Mouse (Mus musculus) ovary, postnatal 36 days (tissue): ENCODE results near the gene Tmem208.

Source experiments
- DNase-seq: peaks from one replicate; pipeline ENCODE4 v3.0.0; 2022; ENCODE audit warnings: low spot score, mixed read lengths

Gene Tmem208

DNA sequence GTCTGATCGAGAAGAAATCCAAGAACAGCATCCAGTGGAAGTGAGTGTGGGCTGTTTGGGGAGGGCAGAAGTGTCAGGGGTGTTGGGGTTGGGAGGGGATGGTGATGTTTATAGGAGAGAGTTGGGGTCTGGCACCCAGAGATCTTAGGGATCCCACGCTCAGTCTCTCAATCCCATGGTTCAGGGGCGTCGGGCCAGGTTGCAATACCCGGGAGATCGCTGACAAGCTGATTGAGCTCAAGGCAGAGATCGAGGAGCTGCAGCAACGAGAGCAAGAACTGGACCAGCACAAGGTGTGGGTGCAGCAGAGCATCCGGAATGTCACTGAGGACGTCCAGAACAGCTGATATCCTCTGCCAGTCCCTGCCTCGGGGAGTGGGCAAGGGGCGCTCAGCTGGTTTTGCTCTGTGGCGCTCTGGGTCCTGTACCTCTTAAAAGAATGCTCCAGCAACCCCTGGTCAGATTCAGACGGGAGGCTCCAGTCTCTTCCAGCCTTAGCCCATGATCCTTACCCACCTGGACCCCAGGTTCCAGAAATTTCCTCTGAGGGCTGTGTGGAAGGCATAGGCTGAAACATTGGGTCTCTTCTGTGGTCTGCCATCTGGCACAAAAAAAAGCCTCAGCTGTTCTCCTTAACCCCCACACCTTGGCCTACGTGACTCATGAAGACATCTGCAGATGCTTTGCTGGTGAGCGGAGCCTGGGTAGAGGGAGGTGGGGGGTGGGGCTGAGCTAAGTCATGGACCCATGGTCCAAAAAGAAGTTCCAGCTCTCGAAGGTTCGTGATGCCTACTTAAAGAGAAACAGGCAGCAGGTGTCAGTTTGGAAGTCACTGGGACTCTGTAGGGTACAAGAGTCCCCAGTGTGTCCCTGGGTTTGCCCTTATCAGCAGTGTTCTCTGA, 27.6 kb upstream of the Tmem208 start:
- DNase-seq: no peak

DNA sequence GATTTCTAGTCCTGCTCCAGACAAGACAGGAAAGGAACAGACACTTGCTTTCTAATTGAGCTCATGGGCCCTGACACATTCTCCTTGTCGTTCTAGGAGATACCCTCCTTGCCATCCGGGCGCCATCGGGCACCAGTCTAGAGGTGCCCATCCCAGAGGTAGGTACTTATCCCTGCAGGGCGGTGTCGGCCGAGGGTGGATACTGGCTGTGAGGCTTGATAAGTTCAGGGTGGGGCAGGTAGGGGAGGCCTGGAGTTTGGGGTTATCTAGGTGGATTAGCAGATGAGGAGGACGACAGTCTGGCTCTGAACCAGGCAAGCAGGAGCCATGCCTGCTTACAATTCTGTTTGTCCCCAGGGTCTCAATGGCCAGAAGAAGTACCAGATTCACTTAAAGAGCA, 26.2 kb upstream of the Tmem208 start:
- no peak for DNase-seq

DNA sequence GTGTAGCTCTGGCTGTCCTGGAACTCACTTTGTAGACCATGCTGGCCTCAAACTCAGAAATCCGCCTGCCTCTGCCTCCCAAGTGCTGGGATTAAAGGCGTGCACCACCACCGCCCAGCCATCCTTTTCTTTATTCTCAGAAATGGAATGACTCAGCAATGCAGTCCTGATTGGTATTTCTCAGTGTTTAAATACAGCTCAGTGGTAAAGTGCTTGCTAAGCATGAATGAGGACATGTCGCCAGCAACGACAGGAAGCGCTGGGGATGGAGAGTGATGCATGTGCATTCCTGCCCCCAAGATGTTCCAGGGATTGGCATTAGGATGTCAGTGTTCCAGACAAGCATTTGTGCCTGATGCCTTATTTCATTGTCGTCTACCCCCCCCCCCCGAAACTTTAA, 22.8 kb upstream of the Tmem208 start:
- no peak for DNase-seq

DNA sequence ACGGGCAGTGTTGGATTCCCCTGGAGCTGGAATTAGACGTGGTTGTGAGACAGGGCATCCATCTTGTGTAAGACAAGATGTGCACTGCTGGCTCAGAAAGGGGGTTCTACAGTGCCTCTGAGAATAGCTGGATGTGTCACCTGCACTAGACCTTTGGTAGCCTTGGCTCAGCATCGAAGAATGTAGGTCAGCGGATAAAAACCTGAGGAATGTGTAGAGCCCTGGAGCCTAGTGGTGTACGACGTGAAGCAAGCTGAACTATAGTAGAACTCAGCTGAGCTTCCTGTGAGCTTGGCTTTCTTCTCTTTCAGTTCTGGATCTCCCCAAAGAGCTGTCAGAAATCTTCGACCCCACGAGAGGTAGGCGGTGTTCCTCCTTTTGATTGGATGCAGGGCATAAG, 22.3 kb upstream of the Tmem208 start:
- DNase-seq: no peak

DNA sequence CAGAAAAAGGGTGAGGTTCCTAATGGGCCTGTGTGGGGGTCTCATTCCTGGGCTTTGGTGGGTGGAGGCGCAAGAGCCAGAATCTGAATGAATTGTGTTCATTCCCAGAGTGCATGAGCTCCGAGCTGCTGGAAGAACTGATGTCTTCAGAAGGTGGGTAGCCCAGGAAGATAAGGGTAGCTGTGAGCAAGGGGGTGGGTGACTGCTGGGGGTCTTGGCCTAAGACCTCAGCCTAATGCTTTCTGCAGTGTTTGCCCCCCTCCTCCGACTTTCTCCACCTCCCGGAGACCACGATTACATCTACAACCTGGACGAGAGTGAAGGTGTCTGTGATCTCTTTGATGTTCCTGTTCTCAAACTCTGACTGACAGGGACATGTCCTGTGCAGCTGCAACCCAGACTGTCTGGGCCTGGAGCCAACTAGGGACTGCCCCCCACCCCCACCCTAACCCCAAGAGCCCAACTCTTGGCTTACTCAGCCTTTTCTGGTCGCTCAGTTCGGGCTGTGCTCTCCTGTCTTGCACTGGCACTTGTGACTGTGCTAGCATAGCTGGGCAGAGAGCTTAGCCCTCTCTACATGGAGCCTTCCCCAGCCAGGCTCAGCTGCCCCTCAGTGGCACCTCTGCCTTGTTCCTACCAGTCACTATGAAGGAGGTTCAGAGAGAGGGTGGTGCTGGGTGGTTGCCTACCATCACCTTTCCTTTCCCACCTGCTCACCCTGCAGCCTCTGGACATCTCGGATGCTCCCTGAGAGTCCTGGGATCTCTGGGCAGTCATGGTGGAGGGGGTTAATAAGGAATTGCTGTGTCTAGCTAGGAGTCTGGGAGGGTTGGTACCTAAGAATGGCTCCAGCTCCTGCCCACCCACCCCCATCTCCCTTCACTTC, 21.6 kb upstream of the Tmem208 start:
- no peak for DNase-seq

DNA sequence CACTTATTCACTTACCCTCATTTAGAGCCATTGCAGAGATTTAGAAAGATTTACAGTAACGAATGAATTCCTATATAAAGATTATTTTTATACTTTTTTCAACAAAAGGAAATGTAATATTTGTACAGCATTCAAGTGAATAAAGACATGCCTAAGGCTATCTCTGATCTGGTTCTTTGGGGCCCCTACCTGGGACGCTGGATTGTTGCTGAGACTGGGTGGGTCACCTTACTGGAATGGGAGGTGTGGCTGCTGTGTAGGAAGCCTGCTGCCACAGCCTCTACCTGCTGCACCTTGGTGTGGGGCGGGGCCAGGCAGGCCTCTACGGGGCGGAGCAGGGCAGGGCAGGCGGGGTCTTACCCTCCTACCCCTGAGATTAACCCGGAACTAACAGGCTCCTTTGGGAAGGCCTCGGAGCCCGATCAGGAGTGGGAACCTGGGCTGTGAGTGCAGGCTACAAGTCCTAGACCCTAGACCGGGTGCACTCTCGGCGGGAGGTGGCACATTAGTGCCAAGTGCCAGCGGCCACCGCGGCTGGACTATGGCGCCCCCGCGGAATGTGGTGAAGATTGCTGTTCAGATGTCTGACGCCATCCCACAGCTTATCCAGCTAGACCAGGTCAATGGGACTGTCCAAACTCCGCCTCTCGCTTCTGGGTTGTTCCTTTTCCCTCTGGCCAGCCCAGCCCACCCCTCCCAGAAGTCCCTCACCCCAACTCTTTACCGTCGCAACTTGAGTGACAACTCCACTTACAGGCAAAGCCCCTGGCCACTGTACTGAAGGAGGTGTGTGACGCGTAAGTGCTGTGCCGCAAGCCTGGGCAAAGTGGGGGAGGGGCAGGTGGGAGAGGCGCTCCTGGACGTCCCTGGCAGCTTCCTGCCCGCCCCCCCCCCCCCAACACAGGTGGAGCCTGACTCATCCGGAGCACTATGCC, 20.7 kb upstream of the Tmem208 start, which contains the start of gene Elmo3:
TSS of gene Elmo3 (plus strand) at position 391 of the 935 bp plus-strand sequence.
- peak; percentile 68 for DNase-seq

DNA sequence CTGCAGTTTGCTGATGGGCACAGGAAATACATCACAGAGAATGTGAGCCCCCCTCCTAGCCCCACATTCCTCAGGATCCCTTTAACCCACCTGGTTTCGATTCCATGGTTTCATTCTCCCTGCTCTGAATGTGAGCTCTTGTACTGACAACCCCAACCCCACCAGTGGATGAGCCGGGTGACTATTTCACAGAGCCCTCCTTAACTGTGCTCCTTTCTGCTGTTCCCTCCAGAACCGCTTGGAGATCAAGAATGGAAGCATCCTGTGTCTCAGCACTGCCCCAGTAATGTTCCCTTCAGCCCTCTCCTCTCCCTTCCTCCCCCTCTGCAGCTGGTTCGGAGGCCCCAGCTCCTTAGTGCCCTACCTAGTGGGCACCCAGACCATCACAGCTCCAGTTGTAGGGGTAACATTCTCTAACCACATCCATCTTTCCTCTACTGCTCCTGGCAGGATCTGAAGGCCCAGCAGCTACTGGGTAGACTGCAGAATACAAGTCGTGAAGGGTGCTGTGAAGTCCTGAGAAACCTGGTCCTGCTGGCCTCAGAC, 19.9 kb upstream of the Tmem208 start:
- DNase-seq: no peak

DNA sequence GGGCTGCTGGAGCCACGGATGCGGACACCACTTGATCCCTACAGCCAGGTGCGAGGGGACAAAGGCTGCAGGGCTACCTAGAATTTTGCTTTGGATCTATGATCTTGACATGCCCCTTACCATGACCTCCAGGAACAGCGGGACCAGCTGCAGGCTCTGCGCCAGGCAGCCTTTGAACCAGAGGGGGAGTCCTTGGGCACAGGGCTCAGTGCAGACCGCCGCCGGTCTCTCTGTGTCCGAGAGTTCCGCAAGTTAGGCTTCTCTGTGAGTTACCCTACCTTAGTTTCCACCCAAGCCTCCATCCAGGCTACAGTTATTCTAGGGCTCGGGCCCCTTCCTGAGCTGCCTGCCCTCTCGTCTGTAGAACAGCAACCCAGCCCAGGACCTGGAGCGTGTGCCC, 18.5 kb upstream of the Tmem208 start:
- DNase-seq: peak; percentile 7

DNA sequence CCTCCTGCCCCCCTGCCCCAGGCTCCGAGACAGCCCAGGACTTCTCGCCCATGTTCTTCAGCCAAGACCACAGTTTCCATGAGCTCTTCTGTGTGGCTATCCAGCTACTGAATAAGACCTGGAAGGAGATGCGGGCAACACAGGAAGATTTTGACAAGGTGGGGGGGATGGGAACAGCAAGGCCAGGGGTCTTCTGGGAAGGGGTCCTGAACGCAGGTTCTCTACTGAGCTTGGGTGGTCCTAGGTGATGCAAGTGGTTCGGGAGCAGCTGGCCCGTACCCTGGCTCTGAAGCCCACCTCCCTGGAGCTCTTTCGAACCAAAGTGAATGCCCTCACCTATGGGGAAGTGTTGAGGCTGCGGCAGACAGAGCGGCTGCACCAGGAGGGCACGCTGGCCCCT, 17.7 kb upstream of the Tmem208 start:
- DNase-seq: no peak

DNA sequence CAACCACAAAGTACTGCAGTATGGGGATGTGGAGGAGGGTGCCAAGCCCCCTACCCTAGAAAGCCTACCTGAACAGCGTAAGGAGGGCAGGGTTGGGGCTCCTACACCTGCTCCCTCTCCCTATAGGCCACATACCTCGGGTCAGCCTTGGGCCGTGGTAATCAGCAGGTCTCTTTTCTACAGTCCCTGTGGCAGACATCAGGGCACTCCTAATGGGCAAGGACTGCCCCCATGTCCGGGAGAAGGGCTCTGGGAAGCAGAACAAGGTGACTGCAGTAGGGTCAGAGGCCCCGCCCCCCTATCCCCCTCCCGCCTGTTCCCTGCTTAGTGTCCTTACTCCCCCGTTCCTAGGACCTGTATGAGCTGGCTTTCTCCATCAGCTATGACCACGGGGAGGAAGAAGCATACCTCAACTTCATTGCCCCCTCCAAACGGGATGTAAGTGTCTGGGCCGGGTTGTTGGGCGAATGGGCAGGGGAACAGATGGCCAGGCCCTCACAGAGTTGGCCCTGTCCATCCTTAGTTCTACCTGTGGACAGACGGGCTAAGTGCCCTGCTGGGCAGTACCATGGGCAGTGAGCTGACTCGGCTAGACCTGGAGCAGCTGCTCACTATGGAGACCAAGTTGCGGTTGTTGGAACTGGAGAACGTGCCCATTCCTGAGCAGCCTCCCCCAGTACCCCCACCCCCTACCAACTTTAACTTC, 16.9 kb upstream of the Tmem208 start:
- DNase-seq: no peak

DNA sequence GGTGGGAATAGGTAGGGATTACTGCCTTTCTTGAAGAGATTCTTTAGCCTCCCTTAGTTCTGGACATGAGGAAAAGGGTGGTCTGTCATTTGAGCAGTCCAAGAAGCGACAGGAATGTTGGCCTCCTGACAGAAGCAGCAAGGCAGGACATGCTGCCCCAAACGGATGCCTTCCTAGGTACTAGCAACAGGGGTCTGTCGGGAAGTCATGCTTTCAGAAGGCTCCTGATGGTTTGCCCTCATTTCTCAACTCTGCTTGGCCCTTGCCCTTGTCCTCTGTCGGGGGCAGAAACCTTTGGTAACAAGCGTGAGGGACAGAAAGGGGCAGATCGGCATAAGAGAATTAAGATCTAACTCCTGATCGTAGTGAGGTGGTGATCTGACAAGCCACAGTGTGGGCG, 16.0 kb upstream of the Tmem208 start:
- no peak for DNase-seq

DNA sequence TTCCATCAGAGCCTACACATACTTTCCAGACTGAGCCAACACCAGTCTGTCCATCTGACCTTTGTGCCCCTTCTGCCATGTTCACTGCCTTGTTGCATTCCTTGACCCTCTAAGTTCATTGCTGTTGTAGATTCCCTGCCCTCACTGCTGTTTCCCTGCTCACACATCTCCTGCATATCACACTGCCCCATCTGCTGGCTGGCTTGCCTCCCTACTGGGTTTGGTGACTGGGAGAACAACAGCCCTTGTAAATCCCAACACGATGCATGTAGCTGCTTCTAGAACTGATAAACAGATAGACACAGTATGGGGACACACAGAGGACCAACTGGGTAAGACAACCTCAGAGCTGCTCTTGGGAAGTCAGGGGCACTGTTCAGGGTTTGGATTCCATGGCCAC, 14.4 kb upstream of the Tmem208 start:
- DNase-seq: no peak

DNA sequence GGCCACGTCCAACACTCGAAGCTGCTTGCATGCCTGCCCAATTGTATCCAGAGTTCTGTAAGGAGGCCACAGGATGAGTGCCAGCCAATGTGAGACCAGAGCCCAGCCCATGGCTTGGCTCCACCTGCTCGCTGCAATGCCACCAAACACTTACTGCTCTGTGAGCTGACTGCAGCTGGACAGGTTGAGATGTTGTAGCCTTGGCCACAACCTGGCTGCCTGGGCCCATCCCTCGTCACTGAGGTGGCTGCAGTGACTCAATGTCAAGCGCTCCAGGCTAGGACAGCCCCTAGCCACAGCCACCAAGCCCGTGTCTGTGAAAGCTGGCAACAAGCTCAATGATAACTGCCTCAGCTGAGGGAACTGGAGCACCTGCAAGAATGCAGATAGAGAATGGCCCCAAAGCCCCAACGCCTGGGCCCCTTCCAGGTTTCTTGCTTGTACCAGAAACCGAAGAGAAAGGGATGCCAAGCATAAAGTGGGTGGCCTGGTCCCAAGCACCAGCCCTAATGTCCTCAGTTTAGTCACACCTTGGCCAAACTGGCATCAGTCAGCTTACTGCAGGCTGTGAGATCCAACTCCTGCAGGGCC, 13.2 kb upstream of the Tmem208 start:
- peak; percentile 3 for DNase-seq

DNA sequence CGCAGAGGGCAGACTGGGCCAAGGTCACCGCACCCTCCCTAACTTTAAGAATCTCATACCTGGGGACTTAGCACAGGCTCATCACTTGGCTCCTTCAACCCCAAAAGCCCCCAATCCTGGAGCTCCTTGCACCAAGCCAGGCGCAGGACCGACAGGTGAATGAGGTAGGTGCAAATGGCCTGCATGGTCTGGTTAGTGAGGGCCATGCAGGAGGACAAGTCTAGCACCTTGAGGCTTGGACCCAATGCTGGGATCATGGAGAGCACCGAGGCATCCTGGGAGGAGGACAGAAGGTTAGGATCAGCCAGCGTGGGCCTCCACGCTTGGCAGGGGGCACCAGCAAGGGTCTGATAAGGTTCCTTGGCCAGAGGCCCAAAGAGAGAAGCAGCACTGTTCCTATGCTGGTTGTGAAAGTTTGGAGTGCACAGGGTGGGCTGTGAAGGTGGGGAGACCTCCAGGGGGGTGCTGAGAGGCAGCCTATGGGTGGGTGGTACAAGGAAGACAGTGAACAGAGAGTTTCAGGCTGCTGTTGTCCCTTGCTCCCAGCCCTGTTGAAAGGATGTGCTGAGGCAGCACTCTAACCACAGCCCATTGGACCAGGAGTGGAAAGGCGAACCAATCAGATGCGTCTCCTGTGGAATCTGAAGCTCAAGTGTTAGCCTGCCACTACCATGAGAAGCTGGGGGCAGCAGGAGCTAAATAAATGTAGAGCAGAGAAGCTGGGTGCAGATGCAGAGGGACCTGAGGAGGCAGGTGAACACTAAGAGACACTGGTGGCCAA, 12.3 kb upstream of the Tmem208 start:
- DNase-seq: no peak

DNA sequence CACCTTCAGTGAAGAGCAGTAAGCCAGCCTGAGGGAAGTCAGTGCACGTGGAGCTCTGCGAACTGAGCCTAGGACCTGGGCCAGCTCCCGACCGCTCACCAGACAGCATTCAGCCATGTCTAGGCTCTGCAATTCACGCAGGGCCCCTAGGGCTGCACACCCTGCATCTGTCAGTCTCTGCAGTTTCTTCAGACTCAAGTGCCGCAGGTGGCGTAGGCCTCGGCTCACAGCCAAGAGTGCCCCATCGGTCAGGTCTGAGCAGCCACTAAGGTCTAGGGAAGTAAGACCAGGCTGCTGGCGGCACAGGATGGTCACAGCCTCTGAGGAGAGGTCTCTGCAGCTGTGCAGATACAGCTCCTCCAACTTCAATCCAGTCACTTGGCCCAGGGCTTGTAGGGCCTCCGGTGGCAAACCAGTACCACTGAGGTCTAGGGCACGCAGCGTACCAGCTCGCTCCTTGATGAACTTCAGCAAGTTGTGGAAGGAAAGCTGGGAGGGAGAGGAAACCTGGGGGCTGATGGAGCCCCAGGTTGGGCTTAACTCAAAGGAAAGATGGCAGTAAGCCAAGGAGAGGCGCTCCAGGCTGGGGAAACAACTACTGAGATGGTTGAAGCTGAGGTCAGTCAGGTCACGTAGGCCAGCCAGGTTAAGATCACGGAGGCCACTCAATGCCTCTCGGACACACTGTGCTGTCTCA, 10.9 kb upstream of the Tmem208 start:
- no peak for DNase-seq

DNA sequence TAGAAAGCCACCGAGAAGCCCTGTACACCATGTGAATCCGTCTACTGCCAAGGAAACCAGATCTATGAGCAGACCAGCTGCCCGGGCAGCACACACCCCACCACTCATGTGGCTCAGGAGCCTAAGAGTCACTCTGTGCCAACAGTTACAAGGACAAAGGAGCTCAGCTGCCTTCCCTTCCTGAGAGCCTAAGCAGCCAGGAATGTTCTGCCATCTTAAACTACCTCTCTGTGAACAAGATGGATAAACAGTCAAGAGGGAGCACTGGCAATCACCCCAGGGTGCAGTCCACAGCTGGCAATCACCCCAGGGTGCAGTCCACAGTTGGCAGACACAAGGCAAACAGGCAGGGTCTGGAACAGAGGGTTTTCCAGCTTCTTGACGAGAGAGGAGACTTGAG, 8.2 kb upstream of the Tmem208 start:
- DNase-seq: no peak

DNA sequence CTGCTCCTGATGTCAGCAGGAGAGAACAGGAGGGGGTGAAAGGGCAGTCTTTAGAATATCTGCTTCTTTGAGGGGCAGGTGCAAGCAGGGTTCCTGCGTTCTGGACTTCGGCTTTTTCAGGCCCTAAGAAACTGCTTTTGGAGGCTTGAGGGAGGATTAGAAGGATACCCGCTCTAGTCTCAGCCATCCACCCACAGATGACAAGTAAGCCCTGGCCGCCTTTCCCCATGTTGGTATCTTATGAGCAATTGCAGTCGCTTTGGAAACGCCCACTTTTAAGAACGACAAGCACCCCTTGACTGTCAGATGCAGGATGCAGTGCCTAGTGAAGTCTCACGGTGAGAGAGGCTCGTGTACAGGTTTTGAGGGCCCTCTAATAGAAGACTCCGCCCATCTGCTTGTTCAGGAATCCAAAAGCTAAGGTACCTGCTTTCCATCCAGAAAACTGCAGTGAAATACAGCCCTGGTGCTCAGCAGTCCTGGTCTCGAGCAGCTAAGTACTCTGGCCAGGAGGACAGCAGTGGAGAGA, 7.4 kb upstream of the Tmem208 start:
- DNase-seq: no peak

DNA sequence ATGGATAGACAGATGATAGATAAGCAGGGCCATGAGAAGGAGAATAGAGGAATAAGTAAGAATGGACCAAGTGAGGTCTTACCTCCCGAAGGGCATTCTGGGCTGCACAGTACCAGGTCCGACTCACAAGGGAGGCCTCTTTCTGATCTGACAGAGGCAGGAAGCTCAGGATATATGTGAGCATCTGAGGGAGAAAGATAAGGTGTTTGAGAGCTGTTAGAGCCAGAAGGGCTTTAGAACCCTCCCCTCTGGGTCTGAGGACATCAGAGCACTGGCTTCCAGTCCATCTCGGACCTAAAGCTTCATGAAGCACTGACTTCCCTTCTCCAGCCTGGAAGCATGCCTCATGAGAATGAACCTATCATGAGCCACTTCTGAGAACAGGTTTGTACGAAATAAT, 3.0 kb upstream of the Tmem208 start:
- DNase-seq: no peak

DNA sequence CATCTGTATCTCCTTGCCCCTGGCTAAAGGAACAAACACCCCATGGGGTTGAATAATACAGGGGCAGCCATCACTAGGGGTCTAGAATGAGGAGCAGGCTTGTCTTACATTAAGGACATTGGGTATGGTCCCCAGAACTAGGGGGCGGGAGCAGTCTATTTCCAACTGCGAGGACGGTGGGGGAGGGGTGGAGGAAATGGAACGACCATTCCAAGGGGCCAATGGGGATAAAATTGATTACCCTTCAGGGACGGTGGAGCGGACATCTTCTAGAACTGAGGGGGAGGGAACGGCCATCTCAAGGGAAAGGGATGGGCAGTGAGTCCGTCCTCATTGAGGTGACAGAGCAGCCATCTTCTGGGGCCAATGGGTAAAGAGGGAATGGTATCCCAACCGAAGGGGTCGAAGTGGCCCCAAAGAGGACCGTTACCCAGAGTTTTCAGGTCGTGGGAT, 487 bp upstream of the Tmem208 start:
- no peak for DNase-seq
